In the genomic region with DNA sequence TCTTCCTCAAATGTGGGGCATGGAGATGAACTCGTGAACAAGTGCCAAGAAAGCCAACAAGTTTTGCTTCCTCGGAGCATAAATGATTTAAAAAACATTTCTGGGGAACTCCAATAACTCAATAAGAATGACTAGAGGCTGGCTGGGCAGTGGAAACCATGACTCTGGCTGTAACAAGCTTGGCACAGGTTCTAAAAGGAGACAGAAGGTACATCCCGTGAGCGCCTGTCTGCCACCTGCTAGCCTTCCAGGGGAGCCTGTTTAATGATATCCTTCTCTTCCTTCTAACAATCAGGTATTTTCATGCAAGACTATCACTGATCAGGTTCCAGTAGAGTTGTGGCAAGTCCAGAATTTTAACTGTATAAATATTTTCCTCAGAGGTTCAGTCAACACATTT, we compare ENCODE assay signal across 24 mouse cellular contexts. TPM values are rescaled to one million over a fixed set of nuclear protein-coding genes. Genes with fewer than 3 reads are reported as not detected.
DNase-seq lines count a peak whose midpoint lies in the region; ATAC-seq lines count a peak whose summit lies in the region.
"Had no signal": no experiment of that assay in that cellular context is flagged by ENCODE, and none has a peak within 500 bp of the region (broad histone marks: within the 10 kb centered on the region; RNA-seq: fewer than 3 reads in every experiment).

No protein-coding gene starts in this region.

- H3K27me3 ChIP-seq in kidney, embryonic 15.5 days, result no peaks in the 10 kb centered on the region
- H3K27me3 ChIP-seq: embryonic facial prominence, embryonic 13.5 days; forebrain, embryonic 12.5 days; heart, embryonic 13.5 days; hindbrain, embryonic 15.5 days had no signal

- H3K27ac ChIP-seq in kidney, embryonic 15.5 days, result peak overlapping the region; percentile 28; the same call in 1 of the 2 replicates
- H3K27ac ChIP-seq: embryonic facial prominence, embryonic 13.5 days; forebrain, embryonic 12.5 days; heart, embryonic 13.5 days; hindbrain, embryonic 15.5 days had no signal

- 0 out of 2 replicates have a peak, but pooled peaks cover 2% of the 10 kb centered on the region for H3K36me3 ChIP-seq in kidney, embryonic 15.5 days
- H3K36me3 ChIP-seq: embryonic facial prominence, embryonic 13.5 days; forebrain, embryonic 12.5 days; G1E; hindbrain, embryonic 15.5 days had no signal

- peaks cover 17% of the 10 kb centered on the region for H3K4me1 ChIP-seq in kidney, embryonic 15.5 days
- H3K4me1 ChIP-seq: embryonic facial prominence, embryonic 13.5 days; heart, embryonic 13.5 days; hindbrain, embryonic 15.5 days had no signal

- WGBS in kidney, embryonic 15.5 days, result 79% methylated on average over 4 of the region's 4 CpGs

- ATAC-seq in kidney, embryonic 15.5 days (replicated peaks; ENCODE audit: low FRiP score), result no peak
- ATAC-seq: CD4-positive, CD25-positive, alpha-beta regulatory T cell, adult 4 months; forebrain, embryonic 16.5 days; intestine, embryonic 16.5 days had no signal

- no peaks in the 10 kb centered on the region for H3K9me3 ChIP-seq in kidney, embryonic 15.5 days (replicated peaks)
- H3K9me3 ChIP-seq: embryonic facial prominence, embryonic 13.5 days; forebrain, embryonic 12.5 days; G1E; heart, embryonic 13.5 days; hindbrain, embryonic 15.5 days had no signal

- no peak overlapping the region for H3K9ac ChIP-seq in kidney, embryonic 15.5 days
- H3K9ac ChIP-seq: embryonic facial prominence, embryonic 13.5 days; forebrain, embryonic 12.5 days; heart, embryonic 13.5 days; hindbrain, embryonic 15.5 days had no signal

- peak; percentile 14 for DNase-seq in cerebellum, adult 11-12 months
- no peak for DNase-seq in cerebellum, postnatal 4 days (ENCODE audit: low spot score in 2 of 2)
- DNase-seq in kidney, adult 9 months, result no peak
- peak; percentile 52 to 59 for DNase-seq in cerebellum, postnatal 10 days
- DNase-seq in left cerebral cortex, adult 9 months (ENCODE audit: low spot score in 2 of 2), result no peak
- no peak for DNase-seq in left cerebral cortex, postnatal 10 days (ENCODE audit: extremely low spot score in 1 of 2, low spot score in 2 of 2)
- DNase-seq: adrenal gland, postnatal 10 days; B cell, adult 2 months; gastrocnemius, postnatal 14 days; heart, postnatal 36 days had no signal

- H3K4me3 ChIP-seq in kidney, embryonic 15.5 days (replicated peaks), result no peak overlapping the region
- H3K4me3 ChIP-seq: embryonic facial prominence, embryonic 13.5 days; forebrain, embryonic 12.5 days; heart, embryonic 13.5 days; hindbrain, embryonic 15.5 days had no signal

- H3K4me2 ChIP-seq in kidney, embryonic 15.5 days, result no peak overlapping the region
- H3K4me2 ChIP-seq: embryonic facial prominence, embryonic 13.5 days; forebrain, embryonic 12.5 days; heart, embryonic 13.5 days; hindbrain, embryonic 15.5 days had no signal

- intact Hi-C loops in left cerebral cortex, postnatal 10 days (cut with DNase I), result no loop called here

RNA-seq across cellular contexts. Expression of a gene that starts 18.8 kb away (rescaled TPM):
- 37.6 and 38.5 TPM in 2 replicates for polyA plus RNA-seq in kidney, embryonic 15.5 days (2015; fragmentation: Nextera tagmentation; extraction: Ambion mirVana)
- 1 to 10 TPM; 2.9 to 4.4 TPM for total RNA-seq in left cerebral cortex, postnatal 10 days (2021)
- polyA plus RNA-seq: G1E had no signal

RNA-seq across cellular contexts. Expression of a gene that starts 58.6 kb away (rescaled TPM):
- polyA plus RNA-seq in kidney, embryonic 15.5 days (2015; fragmentation: Nextera tagmentation; extraction: Ambion mirVana), result not detected in 2 replicates
- not detected for total RNA-seq in left cerebral cortex, postnatal 10 days (2021)
- total RNA-seq: adrenal gland, postnatal 10 days; adrenal gland, postnatal 4 days; gastrocnemius, adult 18-20 months; gastrocnemius, postnatal 14 days; heart, adult 8-10 months; heart, postnatal 36 days had no signal
- polyA plus RNA-seq: forebrain, embryonic 12.5 days; forebrain, embryonic 16.5 days; G1E; heart, embryonic 13.5 days; heart, postnatal 0 days; hindbrain, embryonic 11.5 days; hindbrain, embryonic 15.5 days had no signal

Comparison
In these comparisons a context has a peak if more than half of its experiments do, and no peak if none do; other contexts are left out.
1. DNase-seq: peak in cerebellum, adult 11-12 months (single experiment) and cerebellum, postnatal 10 days (2 of 2); none in cerebellum, postnatal 4 days (0 of 2), kidney, adult 9 months (single experiment), left cerebral cortex, adult 9 months (0 of 2) and left cerebral cortex, postnatal 10 days (0 of 2).